Mouse (Mus musculus) G1E (cell line): ENCODE measurements at regions not wholly inside any gene's neighbourhood (a gene's known extent, or its start where the extent isn't known, plus 50 kb on each side); places are given as distances from the start of the nearest gene placed in this dataset.

Source experiments
- CTCF ChIP-seq: IDR thresholded peaks from 2 replicates; pipeline ENCODE4 v1.5.1; 2012; ENCODE audit warnings: low read depth, low read length, inconsistent platforms, mixed read lengths
- TAL1 ChIP-seq: conservative IDR thresholded peaks from 2 replicates; pipeline ENCODE4 v1.6.1; 2012; ENCODE audit warnings: low read depth, low read length, inconsistent platforms, mixed read lengths

GRCm38 (mm10) chr8:11138302-11139020 is 130.2 kb upstream of the Irs2 start:
- TF ChIP-seq CTCF (no peak), TAL1 (no peak)
